Mouse (Mus musculus) forebrain, embryonic 14.5 days (tissue): ENCODE measurements at regions not wholly inside any gene's neighbourhood (a gene's known extent, or its start where the extent isn't known, plus 50 kb on each side); places are given as distances from the start of the nearest gene placed in this dataset.

Experiments
- ATAC-seq: fragments of 200-750 bp; cut with Nextera tagmentation; 2 replicates; pipeline ENCODE4 v1.8.0; 2017; ENCODE audit warnings: mild to moderate bottlenecking, moderate library complexity
- DNase-seq: peaks from one replicate; pipeline ENCODE4 v3.0.0-alpha.2; 2015; ENCODE audit warnings: low spot score
- H3K27ac ChIP-seq: fragments of 300-500 bp; sonication (generic); 2 replicates; pipeline ENCODE4 v1.5.1; 2014; ENCODE audit warnings: low read depth, mild to moderate bottlenecking, control low read depth, low read length, moderate library complexity
- H3K27me3 ChIP-seq: fragments of 300-500 bp; sonication (generic); replicated peaks from 2 replicates; pipeline ENCODE4 v1.6.1; 2014; ENCODE audit warnings: low read length, control low read depth, mixed read lengths; ENCODE audit not compliant: control insufficient read depth, insufficient read depth
- H3K36me3 ChIP-seq: fragments of 300-500 bp; sonication (generic); 2 replicates; pipeline ENCODE4 v1.6.1; 2014; ENCODE audit warnings: low read length, control low read depth; ENCODE audit not compliant: control insufficient read depth, insufficient read depth
- H3K4me1 ChIP-seq: fragments of 300-500 bp; sonication (generic); 2 replicates; pipeline ENCODE4 v1.6.1; 2014; ENCODE audit warnings: antibody characterized with exemption, low read length, control low read depth; ENCODE audit not compliant: control insufficient read depth, insufficient read depth
- H3K4me2 ChIP-seq: fragments of 300-500 bp; sonication (generic); 2 replicates; pipeline ENCODE4 v1.6.1; 2014; ENCODE audit warnings: mild to moderate bottlenecking, control low read depth, low read length
- H3K4me3 ChIP-seq: fragments of 300-500 bp; sonication (generic); 2 replicates; pipeline ENCODE4 v1.5.1; 2014; ENCODE audit warnings: low read depth, low read length, control low read depth
- H3K9ac ChIP-seq: fragments of 300-500 bp; sonication (generic); 2 replicates; pipeline ENCODE4 v1.6.1; 2014; ENCODE audit warnings: mild to moderate bottlenecking, low read length, control low read depth, moderate library complexity
- H3K9me3 ChIP-seq: fragments of 300-500 bp; sonication (generic); replicated peaks from 2 replicates; pipeline ENCODE4 v1.6.1; 2016; ENCODE audit warnings: low read length, control low read depth, mixed read lengths; ENCODE audit not compliant: control insufficient read depth
- WGBS: fragments of 180-500 bp; shearing (Covaris S2); extraction: QIAGEN DNeasy Blood & Tissue Kit; methylation state at CpG from one replicate; pipeline ENCODE4 v1.1.7; 2014; 5-methylcytosine and 5-hydroxymethylcytosine counted together

DNA sequence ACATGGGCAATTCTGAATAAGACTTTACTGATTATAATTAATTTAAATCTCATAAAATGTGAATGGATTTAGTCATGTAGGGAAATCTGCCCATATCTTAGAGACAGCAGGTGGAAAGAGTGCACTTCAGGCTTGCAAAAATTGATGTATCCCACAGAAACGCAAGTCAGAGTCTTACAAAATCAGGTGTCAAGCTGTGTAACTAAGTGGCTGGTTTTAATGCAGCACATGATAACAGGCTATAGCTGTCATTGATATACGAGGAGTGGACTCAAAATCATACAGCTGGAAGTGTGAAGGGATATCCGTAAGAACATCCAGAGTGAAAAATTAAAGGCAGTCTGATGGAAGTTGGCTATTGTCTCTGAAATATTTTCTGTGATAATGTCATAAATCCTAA, 408.6 kb downstream of the Casp12 start:
- no peaks in the 10 kb centered on the region for H3K27me3 ChIP-seq
- no peak overlapping the region for H3K4me3 ChIP-seq
- ATAC-seq = no peak
- WGBS = 70% methylated on average over 3 of the region's 3 CpGs
- no peaks in the 10 kb centered on the region for H3K9me3 ChIP-seq
- peak; percentile 8 for DNase-seq
- H3K4me2 ChIP-seq = no peak overlapping the region
- H3K4me1 ChIP-seq = no peaks in the 10 kb centered on the region
- H3K27ac ChIP-seq = 0 out of 2 replicates have a peak overlapping the region, but pooled peaks have one; percentile 33
- no peak overlapping the region for H3K9ac ChIP-seq
- no peaks in the 10 kb centered on the region for H3K36me3 ChIP-seq

GRCm38 (mm10) chr9:5761215-5761614, 407.2 kb upstream of the Pdgfd start:
- H3K36me3 ChIP-seq = no peaks in the 10 kb centered on the region
- no peaks in the 10 kb centered on the region for H3K9me3 ChIP-seq
- ATAC-seq = no peak
- H3K9ac ChIP-seq = no peak overlapping the region
- no peaks in the 10 kb centered on the region for H3K27me3 ChIP-seq
- H3K4me1 ChIP-seq = no peaks in the 10 kb centered on the region
- WGBS = 86% methylated on average over 2 of the region's 2 CpGs
- H3K4me3 ChIP-seq = no peak overlapping the region
- no peak overlapping the region for H3K27ac ChIP-seq
- peak; percentile 4 for DNase-seq
- H3K4me2 ChIP-seq = no peak overlapping the region

DNA sequence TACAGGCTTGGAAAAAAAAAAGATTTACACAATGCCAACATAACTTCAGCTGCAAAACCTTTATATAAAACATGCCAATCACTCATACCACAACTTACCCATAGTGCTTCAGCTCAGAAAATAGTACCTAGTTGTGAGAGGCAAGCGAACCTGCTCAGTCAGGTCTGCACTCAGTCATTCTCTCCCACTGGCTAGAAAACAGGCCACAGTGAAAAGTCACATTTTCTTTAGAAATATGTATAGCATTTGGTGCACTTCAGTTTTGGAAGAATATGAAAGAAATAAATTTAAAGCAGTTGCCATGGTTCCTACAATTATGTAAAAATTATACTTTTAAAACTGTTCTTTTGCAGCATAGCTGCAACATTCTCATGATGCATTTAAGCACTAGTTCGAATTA, 398.5 kb upstream of the Pdgfd start:
- Histone ChIP-seq H3K27me3 (no peaks in the 10 kb centered on the region), H3K4me2 (no peak overlapping the region), H3K9me3 (no peaks in the 10 kb centered on the region), H3K27ac (no peak overlapping the region), H3K4me1 (no peaks in the 10 kb centered on the region), H3K9ac (no peak overlapping the region), H3K4me3 (no peak overlapping the region), H3K36me3 (no peaks in the 10 kb centered on the region)
- DNase-seq (no peak), ATAC-seq (no peak)
- WGBS = 92% methylated on average over 2 of the region's 2 CpGs

- no peak overlapping the region for H3K27ac ChIP-seq
- no peaks in the 10 kb centered on the region for H3K9me3 ChIP-seq
- no peak overlapping the region for H3K9ac ChIP-seq
- DNase-seq = no peak
- no peaks in the 10 kb centered on the region for H3K27me3 ChIP-seq
- ATAC-seq = no peak
- H3K4me2 ChIP-seq = no peak overlapping the region
- no peaks in the 10 kb centered on the region for H3K36me3 ChIP-seq
- no peak overlapping the region for H3K4me3 ChIP-seq
- no peaks in the 10 kb centered on the region for H3K4me1 ChIP-seq
Measured at GRCm38 (mm10) chr9:5771158-5771557, 397.2 kb upstream of the Pdgfd start.
